Mouse (Mus musculus): Measurements from ENCODE around the gene Tet3.
"Not testable (repeated sequence)": the region's sequence is repeated elsewhere in the genome, so short reads cannot be mapped to it uniquely, and the experiment has no call there.

Gene Tet3

GRCm38 (mm10) chr6:83373704-83374300 is 85.1 kb downstream of the Tet3 start:
- no peak for DNase-seq (ENCODE audit: low spot score in 2 of 2)

DNA sequence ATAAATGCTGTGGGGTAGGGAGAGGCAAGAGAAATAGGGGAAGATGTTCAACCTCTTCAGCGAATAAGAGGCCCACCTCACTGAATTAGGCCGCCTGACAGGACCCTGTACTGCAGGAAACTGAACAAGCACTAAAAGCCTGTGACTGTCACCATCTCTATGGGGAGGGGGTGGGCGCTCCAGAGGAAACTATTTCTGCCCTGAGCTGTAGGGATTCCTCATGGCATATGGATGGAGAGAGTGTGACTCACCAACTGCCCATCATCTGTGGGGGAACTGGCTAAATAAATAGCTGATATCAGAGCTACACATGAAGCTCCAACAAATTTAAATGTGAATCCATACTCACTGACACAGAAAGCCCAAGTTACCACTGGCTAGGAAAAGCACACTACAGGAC is 87.5 kb downstream of the Tet3 start:
- DNase-seq (ENCODE audit: low spot score in 2 of 2), result no peak

DNA sequence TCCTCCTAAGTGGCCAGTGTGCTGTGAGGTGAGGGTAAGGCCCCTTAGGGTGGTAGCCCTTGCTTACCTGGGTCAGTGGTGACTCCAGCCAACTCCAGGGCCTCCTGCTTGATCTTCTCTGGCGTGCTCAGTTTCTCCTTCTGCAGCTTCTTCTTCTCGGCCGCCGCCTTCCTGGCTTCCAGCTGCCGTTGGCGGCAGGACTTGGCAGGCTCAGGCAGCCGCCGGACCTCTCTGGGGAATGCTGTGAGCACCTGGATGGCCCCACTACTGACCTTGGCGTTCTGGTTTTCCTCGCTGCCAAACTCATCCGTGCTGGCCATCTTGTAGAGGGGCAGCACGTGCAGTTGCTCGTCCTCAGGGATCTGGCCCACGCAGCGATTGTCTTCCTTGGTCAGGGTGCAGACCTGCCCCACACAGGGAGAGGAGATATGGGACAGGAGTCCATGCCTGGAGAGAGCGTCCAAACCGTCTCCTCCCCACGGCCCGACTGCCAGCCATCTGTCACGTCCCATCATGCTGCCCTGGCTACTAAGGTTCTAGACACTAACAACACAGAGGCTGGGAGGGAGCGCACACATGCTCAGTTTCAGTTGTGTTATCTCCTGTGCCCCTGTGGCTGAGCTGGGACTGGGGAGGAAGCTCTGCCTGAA is 88.4 kb downstream of the Tet3 start:
- DNase-seq (ENCODE audit: low spot score in 2 of 2), result no peak

GRCm38 (mm10) chr6:83363075-83363474 is 95.8 kb downstream of the Tet3 start:
- DNase-seq (ENCODE audit: low spot score in 2 of 2), result no peak

DNA sequence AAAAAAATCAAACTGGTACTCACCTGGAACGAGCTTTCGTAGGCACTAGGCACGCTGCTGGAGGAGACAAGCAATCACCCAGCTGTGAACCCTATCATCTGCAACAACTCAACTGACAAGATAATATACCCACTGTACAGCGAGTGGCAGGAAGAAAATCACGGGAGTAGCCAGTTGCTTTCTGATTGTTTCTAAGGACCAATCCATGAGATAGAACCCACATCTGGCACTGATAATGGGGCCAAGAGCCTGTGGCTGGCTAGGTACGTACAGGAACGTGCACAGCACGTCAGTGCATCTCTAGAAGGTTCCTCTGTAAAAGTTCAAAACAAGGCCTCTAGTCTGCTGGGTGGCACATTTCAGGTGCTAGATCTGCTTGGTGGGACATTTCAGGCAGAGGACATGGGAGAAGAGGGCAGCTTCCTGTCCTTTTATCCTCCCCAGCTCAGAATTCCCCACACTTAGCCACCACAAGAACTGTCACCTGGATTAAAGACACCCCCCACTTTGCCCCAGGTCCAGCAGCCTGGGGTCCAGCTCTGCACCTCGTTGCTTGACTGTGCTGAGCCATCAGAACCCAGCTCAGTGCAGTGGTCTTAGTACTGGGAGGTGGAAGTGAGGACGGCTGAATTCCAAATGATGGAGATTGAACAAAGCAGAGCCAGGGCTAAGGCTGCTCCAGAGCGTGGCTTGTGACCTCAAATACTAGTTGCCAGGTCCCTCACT is 97.2 kb downstream of the Tet3 start:
- DNase-seq (ENCODE audit: low spot score in 2 of 2), result no peak

GRCm38 (mm10) chr6:83357436-83357835 is 101.4 kb downstream of the Tet3 start:
- DNase-seq (ENCODE audit: low spot score in 2 of 2), result no peak

- peak; percentile 93 to 94 for DNase-seq (ENCODE audit: low spot score in 2 of 2)
Measured at GRCm38 (mm10) chr6:83356569-83357138, 102.2 kb downstream of the Tet3 start.

GRCm38 (mm10) chr6:83354856-83355781 is 103.8 kb downstream of the Tet3 start:
- DNase-seq (ENCODE audit: low spot score in 2 of 2), result no peak

DNA sequence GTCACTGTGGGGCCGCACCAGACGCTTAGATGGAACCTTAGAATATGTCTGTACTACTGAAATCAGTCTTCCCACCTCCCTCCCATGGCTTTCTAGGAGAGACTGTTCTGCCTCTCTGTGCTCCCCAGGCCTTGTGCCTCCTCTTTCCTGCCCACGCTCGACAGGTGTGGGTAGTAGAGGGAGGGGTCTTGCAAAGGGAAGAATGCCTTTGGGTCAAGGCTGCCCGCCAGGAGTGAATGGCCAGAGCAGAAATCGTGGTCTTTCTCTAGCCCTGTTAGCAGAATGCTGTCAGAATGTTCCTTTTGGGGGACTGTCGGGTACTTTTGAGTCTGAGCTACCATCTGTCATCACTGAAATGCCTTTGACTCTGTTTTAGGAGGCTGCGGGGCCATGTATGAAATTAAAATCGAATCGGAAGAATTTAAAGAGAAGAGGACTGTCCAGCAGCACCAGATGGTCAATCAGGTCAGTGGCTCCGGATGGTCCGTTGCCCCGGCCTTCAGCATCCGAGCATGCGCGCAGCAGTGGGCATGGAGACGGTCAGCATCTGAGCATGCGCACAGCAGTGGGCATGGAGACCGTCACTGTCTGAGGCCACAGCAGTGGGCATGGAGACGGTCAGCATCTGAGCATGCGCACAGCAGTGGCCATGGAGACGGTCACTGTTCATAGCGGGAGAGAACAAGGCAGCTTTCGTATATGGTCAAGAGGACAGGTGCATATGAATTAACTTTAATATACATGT is 106.0 kb downstream of the Tet3 start:
- DNase-seq (ENCODE audit: low spot score in 2 of 2), result no peak

- DNase-seq (ENCODE audit: low spot score in 2 of 2), result peak; percentile 73 to 86
Measured at GRCm38 (mm10) chr6:83351490-83352160, 107.3 kb downstream of the Tet3 start.

- DNase-seq (ENCODE audit: low spot score in 2 of 2), result peak; percentile 49 to 69
Measured at GRCm38 (mm10) chr6:83350851-83351405, 108.0 kb downstream of the Tet3 start.

GRCm38 (mm10) chr6:83350172-83350571 is 108.7 kb downstream of the Tet3 start:
- peak in 1 of 2 experiments; percentile 58 for DNase-seq (ENCODE audit: low spot score in 2 of 2)

GRCm38 (mm10) chr6:83349274-83349958 is 109.5 kb downstream of the Tet3 start:
- DNase-seq (ENCODE audit: low spot score in 2 of 2), result peak; percentile 98 to 100

GRCm38 (mm10) chr6:83348873-83349272 is 110.0 kb downstream of the Tet3 start, which contains the start of gene Bola3:
Gene Bola3 (plus strand): TSS chr6:83349147.
- DNase-seq (ENCODE audit: low spot score in 2 of 2), result no peak

GRCm38 (mm10) chr6:83347916-83348315 is 111.0 kb downstream of the Tet3 start:
- DNase-seq (ENCODE audit: low spot score in 2 of 2), result no peak

DNA sequence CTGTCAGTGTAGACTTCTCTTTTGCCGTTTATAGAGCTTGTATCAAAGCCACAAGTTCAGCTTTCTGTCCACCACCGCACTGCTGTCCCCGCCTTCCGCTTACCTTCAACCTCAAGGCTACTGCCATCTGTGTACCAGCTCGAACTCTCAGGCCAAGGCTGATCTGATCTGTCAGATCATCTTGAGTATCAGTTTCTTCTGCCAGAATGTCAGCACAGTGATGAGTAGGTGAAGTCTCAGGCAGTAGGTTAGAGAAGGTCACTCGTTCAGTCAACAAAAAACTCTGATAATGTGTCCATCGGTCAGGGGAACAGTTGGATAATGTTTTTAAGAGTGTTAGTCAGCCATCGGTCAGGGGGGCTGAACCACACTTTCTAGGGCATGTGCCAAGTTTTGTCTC is 113.6 kb downstream of the Tet3 start:
- DNase-seq (ENCODE audit: low spot score in 2 of 2), result not testable (repeated sequence)

DNA sequence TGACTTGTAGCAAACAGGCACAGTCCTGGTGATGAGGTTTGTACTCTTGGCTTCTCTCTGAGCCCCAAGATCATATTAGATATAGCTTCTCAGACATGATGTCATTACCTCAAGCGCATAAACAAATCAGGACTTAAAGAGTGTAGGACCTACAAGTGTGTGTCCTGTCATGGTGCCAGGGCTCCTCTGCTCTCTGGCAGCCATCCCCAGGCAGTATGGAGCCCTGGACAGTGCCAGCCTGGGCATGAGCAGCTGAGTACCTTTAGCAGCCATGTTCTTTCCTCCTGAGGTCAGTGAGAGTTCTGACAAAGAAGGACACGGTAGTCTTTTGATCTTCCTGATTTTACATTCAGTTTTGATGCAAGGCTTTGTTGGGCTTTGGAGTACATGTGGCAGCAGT is 115.9 kb downstream of the Tet3 start:
- DNase-seq (ENCODE audit: low spot score in 2 of 2), result no peak

DNA sequence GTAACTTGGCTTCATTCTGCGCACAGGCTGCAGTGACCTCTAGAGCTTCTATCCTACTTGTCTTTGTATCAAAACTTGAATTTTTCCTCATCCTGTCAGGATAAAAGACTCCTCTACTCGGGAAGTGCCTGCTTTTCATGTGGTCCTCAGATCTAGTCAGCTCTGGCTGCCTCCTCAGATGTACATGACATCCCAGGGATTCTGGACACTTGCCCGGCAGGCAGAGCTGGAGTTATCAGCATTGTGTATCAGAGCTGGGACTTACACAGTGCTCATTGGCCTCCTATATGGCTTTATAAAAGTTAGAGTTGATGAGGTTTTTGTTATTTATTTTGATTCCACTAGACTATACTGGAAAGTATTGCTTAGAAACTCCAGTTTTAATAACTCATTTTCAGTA is 117.5 kb downstream of the Tet3 start:
- no peak for DNase-seq (ENCODE audit: low spot score in 2 of 2)

GRCm38 (mm10) chr6:83327591-83328190 is 131.2 kb downstream of the Tet3 start:
- DNase-seq (ENCODE audit: low spot score in 2 of 2), result no peak

Measured in spleen, postnatal 10 days (tissue).